Mouse (Mus musculus): Measurements from ENCODE around the gene Chd1.

DNA sequence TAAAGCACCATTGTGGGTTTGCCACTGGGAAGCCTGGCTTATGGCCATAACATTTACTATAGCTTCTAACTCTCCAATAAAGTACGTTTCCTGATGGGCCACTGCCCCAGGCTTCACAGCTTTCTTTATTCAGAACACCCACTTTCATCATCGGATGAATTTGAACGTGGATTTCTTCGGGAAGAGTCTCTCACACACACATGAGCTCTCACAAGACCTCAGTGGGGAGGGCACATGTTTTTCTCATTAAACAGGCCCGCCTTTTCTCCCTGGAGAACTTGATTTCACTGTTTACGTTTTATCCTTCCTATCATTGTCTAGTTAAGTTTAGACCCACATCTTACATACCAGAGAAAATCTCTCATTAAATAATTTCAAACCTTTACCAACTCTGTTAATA is 115.4 kb downstream of the Chd1 start:
- TF ChIP-seq CTCF (IDR thresholded peaks at IDR 0.05; ENCODE audit: low read depth, low read length) (no peak), POLR2A (IDR thresholded peaks at IDR 0.05; ENCODE audit: borderline replicate concordance, low read depth, low read length) (no peak)
